Mouse (Mus musculus) hindbrain, embryonic 10.5 days (tissue): ENCODE measurements at regions not wholly inside any gene's neighbourhood (a gene's known extent, or its start where the extent isn't known, plus 50 kb on each side); places are given as distances from the start of the nearest gene placed in this dataset.
A peak's percentile ranks its signal among the peaks of the same experiment; 100 is the strongest.

Experiments
- DNase-seq: peaks from one replicate; pipeline ENCODE4 v3.0.0-alpha.2; 2017; ENCODE audit warnings: low spot score
- H3K27ac ChIP-seq: fragments of 300-500 bp; sonication (generic); 2 replicates; pipeline ENCODE4 v1.5.1; 2016; ENCODE audit warnings: mild to moderate bottlenecking, moderate library complexity
- H3K27me3 ChIP-seq: fragments of 300-500 bp; sonication (generic); 2 replicates; pipeline ENCODE4 v1.6.1; 2016; ENCODE audit warnings: mild to moderate bottlenecking; ENCODE audit not compliant: poor library complexity, insufficient read depth, severe bottlenecking
- H3K36me3 ChIP-seq: fragments of 300-500 bp; sonication (generic); 2 replicates; pipeline ENCODE4 v1.6.1; 2016; ENCODE audit warnings: mild to moderate bottlenecking, moderate library complexity
- H3K4me1 ChIP-seq: fragments of 300-500 bp; sonication (generic); replicated peaks from 2 replicates; pipeline ENCODE4 v1.6.1; 2016; ENCODE audit warnings: mild to moderate bottlenecking
- H3K4me3 ChIP-seq: fragments of 300-500 bp; sonication (generic); 2 replicates; pipeline ENCODE4 v1.5.1; 2016; ENCODE audit warnings: mild to moderate bottlenecking, moderate library complexity
- H3K9me3 ChIP-seq: fragments of 300-500 bp; sonication (generic); 2 replicates; pipeline ENCODE4 v1.6.1; 2016; ENCODE audit warnings: mild to moderate bottlenecking, moderate library complexity
- WGBS: fragments of 180-500 bp; shearing (Covaris S2); methylation state at CpG from one replicate; pipeline ENCODE4 v1.1.7; 2016; 5-methylcytosine and 5-hydroxymethylcytosine counted together

DNA sequence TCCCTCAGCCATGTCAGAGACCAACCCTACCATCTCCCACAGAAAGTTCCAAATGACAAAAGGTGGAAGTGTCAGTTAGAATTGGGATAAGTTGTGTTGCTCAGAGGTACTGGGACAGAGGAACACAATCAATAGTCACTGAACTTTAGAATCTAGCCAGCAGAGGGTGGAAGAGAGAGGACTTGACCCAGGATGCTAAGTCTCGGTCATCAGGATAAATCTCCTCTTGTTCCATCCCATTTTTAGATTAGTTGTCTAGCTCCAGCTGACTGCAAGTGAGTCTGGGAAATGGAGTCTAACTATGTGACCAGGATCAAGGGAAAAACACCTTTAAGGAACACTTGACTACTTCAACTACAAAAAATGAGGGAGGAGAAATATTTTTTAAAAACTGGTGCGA lies 91.5 kb downstream of the Fam84b start:
- Histone ChIP-seq H3K36me3 (no peaks in the 10 kb centered on the region), H3K4me1 (0 out of 2 replicates have a peak, but pooled peaks cover 5% of the 10 kb centered on the region), H3K27ac (no peak overlapping the region), H3K4me3 (no peak overlapping the region), H3K27me3 (no peaks in the 10 kb centered on the region), H3K9me3 (no peaks in the 10 kb centered on the region)
- 71% methylated on average over 2 of the region's 2 CpGs for WGBS
- DNase-seq, result no peak

- H3K4me3 ChIP-seq, result no peak overlapping the region
- no peaks in the 10 kb centered on the region for H3K27me3 ChIP-seq
- no peaks in the 10 kb centered on the region for H3K9me3 ChIP-seq
- 0 out of 2 replicates have a peak overlapping the region, but pooled peaks have one; percentile 13 for H3K27ac ChIP-seq
- DNase-seq, result peak; percentile 80
- WGBS, result 35% methylated on average over 6 of the region's 6 CpGs
- H3K36me3 ChIP-seq, result no peaks in the 10 kb centered on the region
- H3K4me1 ChIP-seq, result 0 out of 2 replicates have a peak, but pooled peaks cover 5% of the 10 kb centered on the region
Observed at GRCm38 (mm10) chr15:60760015-60760437, 93.6 kb downstream of the Fam84b start.

- H3K36me3 ChIP-seq, result no peaks in the 10 kb centered on the region
- no peaks in the 10 kb centered on the region for H3K4me1 ChIP-seq
- no peak overlapping the region for H3K27ac ChIP-seq
- H3K9me3 ChIP-seq, result no peaks in the 10 kb centered on the region
- H3K27me3 ChIP-seq, result no peaks in the 10 kb centered on the region
- DNase-seq, result no peak
- WGBS, result 90% methylated on average over 5 of the region's 5 CpGs
- H3K4me3 ChIP-seq, result no peak overlapping the region
Observed at GRCm38 (mm10) chr15:60754246-60754645, 99.3 kb downstream of the Fam84b start.

GRCm38 (mm10) chr15:60739598-60739997 lies 114.0 kb downstream of the Fam84b start:
- 84% methylated on average over 2 of the region's 2 CpGs for WGBS
- H3K9me3 ChIP-seq, result no peaks in the 10 kb centered on the region
- DNase-seq, result no peak
- no peaks in the 10 kb centered on the region for H3K4me1 ChIP-seq
- H3K36me3 ChIP-seq, result no peaks in the 10 kb centered on the region
- H3K4me3 ChIP-seq, result no peak overlapping the region
- H3K27ac ChIP-seq, result no peak overlapping the region
- H3K27me3 ChIP-seq, result no peaks in the 10 kb centered on the region

- Histone ChIP-seq H3K27me3 (no peaks in the 10 kb centered on the region), H3K36me3 (no peaks in the 10 kb centered on the region), H3K27ac (no peak overlapping the region), H3K4me3 (no peak overlapping the region), H3K4me1 (no peaks in the 10 kb centered on the region), H3K9me3 (no peaks in the 10 kb centered on the region)
- 87% methylated on average over 3 of the region's 3 CpGs for WGBS
- no peak for DNase-seq
Observed at GRCm38 (mm10) chr15:60738258-60738657, 115.3 kb downstream of the Fam84b start.

GRCm38 (mm10) chr15:60732416-60732815 lies 121.2 kb downstream of the Fam84b start:
- no peak for DNase-seq
- Histone ChIP-seq H3K27ac (no peak overlapping the region), H3K27me3 (no peaks in the 10 kb centered on the region), H3K36me3 (no peaks in the 10 kb centered on the region), H3K4me3 (no peak overlapping the region), H3K9me3 (no peaks in the 10 kb centered on the region), H3K4me1 (peaks cover 12% of the 10 kb centered on the region; the same call in 1 of the 2 replicates)

DNA sequence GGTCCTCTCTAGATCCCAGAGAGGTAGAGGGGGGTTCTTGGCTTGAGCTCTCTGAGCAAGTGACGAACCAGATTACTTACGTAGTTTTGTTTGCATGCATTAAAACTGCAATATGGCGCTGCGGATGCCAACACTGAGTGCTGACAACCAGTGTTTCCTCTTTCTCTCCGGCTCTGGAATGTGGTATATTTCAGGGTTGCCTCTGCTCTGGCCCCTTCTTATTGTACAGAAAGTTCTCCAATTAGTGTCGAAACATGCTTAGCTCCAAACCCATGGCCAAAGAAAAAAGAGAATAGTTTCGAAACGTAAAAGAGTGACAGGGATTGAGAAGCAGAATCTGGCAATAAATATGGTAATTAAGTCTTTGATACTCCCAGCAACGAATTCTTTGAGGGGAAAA lies 124.8 kb downstream of the Fam84b start:
- 71% methylated on average over 9 of the region's 9 CpGs for WGBS
- Histone ChIP-seq H3K4me1 (peaks cover 12% of the 10 kb centered on the region; the same call in 1 of the 2 replicates), H3K4me3 (no peak overlapping the region), H3K27ac (no peak overlapping the region), H3K36me3 (no peaks in the 10 kb centered on the region), H3K9me3 (no peaks in the 10 kb centered on the region), H3K27me3 (no peaks in the 10 kb centered on the region)
- DNase-seq, result no peak

DNA sequence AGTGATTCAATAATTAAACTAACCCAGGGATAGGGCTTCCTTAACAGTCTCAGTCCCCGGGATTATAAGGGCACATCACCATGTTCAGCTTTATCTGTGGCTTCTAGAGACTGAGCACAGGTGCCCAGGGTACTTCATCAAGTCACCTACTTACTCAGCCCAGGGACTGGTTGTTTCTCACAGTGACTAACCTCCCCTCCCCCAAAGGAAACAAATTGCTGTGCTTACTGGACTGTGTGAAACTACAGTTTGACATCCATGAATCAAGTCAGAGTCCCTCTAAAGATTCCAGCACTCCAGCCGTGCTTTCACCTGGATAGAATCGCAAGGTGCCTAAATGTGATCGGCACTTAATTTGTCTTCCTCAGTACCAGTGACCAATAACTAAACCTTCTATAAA lies 125.2 kb downstream of the Fam84b start:
- no peak overlapping the region for H3K4me3 ChIP-seq
- peaks cover 12% of the 10 kb centered on the region; the same call in 1 of the 2 replicates for H3K4me1 ChIP-seq
- no peak for DNase-seq
- H3K36me3 ChIP-seq, result no peaks in the 10 kb centered on the region
- no peaks in the 10 kb centered on the region for H3K27me3 ChIP-seq
- H3K27ac ChIP-seq, result no peak overlapping the region
- WGBS, result 87% methylated on average over 4 of the region's 4 CpGs
- H3K9me3 ChIP-seq, result no peaks in the 10 kb centered on the region

- Histone ChIP-seq H3K27me3 (no peaks in the 10 kb centered on the region), H3K9me3 (no peaks in the 10 kb centered on the region), H3K4me1 (no peaks in the 10 kb centered on the region), H3K36me3 (no peaks in the 10 kb centered on the region), H3K4me3 (no peak overlapping the region), H3K27ac (no peak overlapping the region)
- DNase-seq, result no peak
- 88% methylated on average over 5 of the region's 5 CpGs for WGBS
Observed at GRCm38 (mm10) chr15:60719332-60719731, 134.2 kb downstream of the Fam84b start.

- no peak for DNase-seq
- H3K9me3 ChIP-seq, result no peaks in the 10 kb centered on the region
- peaks cover 7% of the 10 kb centered on the region for H3K4me1 ChIP-seq
- H3K36me3 ChIP-seq, result no peaks in the 10 kb centered on the region
- no peak overlapping the region for H3K27ac ChIP-seq
- H3K4me3 ChIP-seq, result no peak overlapping the region
- H3K27me3 ChIP-seq, result no peaks in the 10 kb centered on the region
Observed at GRCm38 (mm10) chr15:60708678-60709077, 144.9 kb downstream of the Fam84b start.

DNA sequence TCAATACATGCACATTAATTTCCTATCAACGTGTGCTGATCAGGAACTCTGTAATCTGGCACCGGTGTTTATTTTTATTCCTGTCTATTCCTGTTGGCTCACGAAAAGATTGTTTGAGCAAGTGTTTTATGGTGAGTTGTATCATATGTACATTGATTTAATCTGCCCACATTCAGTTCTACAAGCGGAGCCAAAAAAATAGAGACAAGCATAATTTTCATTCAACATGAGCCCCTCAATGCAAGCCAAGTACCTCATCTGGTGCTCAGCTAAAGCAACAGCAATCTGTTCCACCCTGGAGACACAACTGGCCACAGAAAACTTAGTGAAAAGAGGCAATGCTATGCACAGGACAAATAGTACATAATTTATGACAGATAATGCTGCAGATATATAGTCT lies 147.6 kb downstream of the Fam84b start:
- H3K27me3 ChIP-seq, result no peaks in the 10 kb centered on the region
- H3K4me1 ChIP-seq, result peaks cover 15% of the 10 kb centered on the region
- no peaks in the 10 kb centered on the region for H3K9me3 ChIP-seq
- DNase-seq, result no peak
- H3K27ac ChIP-seq, result no peak overlapping the region
- no peak overlapping the region for H3K4me3 ChIP-seq
- H3K36me3 ChIP-seq, result no peaks in the 10 kb centered on the region
- 89% methylated on average over 4 of the region's 4 CpGs for WGBS

GRCm38 (mm10) chr15:60701273-60701672 lies 152.3 kb downstream of the Fam84b start:
- Histone ChIP-seq H3K4me1 (peaks cover 15% of the 10 kb centered on the region), H3K27me3 (no peaks in the 10 kb centered on the region), H3K9me3 (no peaks in the 10 kb centered on the region), H3K4me3 (no peak overlapping the region), H3K27ac (peak overlapping the region; percentile 67; the same call in 1 of the 2 replicates), H3K36me3 (no peaks in the 10 kb centered on the region)
- DNase-seq, result no peak

DNA sequence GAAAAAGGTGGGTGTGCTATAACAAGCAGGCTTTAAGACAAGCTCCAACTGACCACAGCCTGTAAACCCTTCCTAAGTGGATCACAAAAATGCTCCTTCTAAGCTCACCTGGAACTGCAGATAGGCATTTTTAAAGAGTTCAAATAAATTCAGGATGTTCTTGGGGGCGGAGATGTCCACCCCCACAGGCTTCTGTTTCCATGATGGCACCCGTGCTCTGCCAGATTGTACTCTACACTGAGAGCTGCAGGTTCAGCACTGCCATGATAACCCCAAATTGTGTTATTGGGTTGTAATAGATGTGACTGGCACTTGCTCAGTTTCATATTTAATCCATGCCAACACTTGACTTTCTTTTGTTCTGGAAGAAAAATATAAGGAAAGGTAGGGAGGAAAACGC lies 158.8 kb downstream of the Fam84b start:
- H3K27me3 ChIP-seq, result no peaks in the 10 kb centered on the region
- no peaks in the 10 kb centered on the region for H3K9me3 ChIP-seq
- no peak overlapping the region for H3K27ac ChIP-seq
- no peaks in the 10 kb centered on the region for H3K36me3 ChIP-seq
- 88% methylated on average over 3 of the region's 3 CpGs for WGBS
- H3K4me3 ChIP-seq, result no peak overlapping the region
- no peak for DNase-seq
- peaks cover 28% of the 10 kb centered on the region for H3K4me1 ChIP-seq

GRCm38 (mm10) chr15:60693751-60694500 lies 159.7 kb downstream of the Fam84b start:
- whole genome bisulfite sequencing, result 63% methylated on average over 7 of the region's 7 CpGs
- H3K27ac ChIP-seq, result peak overlapping the region; percentile 62; the same call in 1 of the 2 replicates
- peak; percentile 55 for DNase-seq

More at GRCm38 (mm10) chr15:60693751-60694500, 159.7 kb downstream of the Fam84b start:
- Histone ChIP-seq H3K27me3 (no peaks in the 10 kb centered on the region), H3K4me1 (peaks cover 26% of the 10 kb centered on the region), H3K9me3 (no peaks in the 10 kb centered on the region), H3K36me3 (no peaks in the 10 kb centered on the region), H3K4me3 (no peak overlapping the region)
